Mouse (Mus musculus): ENCODE measurements around the gene Ntm.

Gene Ntm

GRCm38 (mm10) chr9:29342303-29342702 lies 620.6 kb downstream of the Ntm start:
- in situ Hi-C loops (cut with MseI, MboI), result no loop called here

GRCm38 (mm10) chr9:29341292-29341691 lies 621.6 kb downstream of the Ntm start:
- in situ Hi-C loops (cut with MseI, MboI), result no loop called here

GRCm38 (mm10) chr9:29335671-29336070 lies 627.3 kb downstream of the Ntm start:
- in situ Hi-C loops (cut with MseI, MboI), result no loop called here

GRCm38 (mm10) chr9:29332296-29333090 lies 630.4 kb downstream of the Ntm start:
- in situ Hi-C loops (cut with MseI, MboI), result no loop called here

- in situ Hi-C loops (cut with MseI, MboI), result no loop called here
Measured at GRCm38 (mm10) chr9:29330486-29330885, 632.5 kb downstream of the Ntm start.

GRCm38 (mm10) chr9:29326283-29326682 lies 636.7 kb downstream of the Ntm start:
- in situ Hi-C loops (cut with MseI, MboI), result no loop called here

GRCm38 (mm10) chr9:29325137-29325536 lies 637.8 kb downstream of the Ntm start:
- in situ Hi-C loops (cut with MseI, MboI), result no loop called here

- in situ Hi-C loops (cut with MseI, MboI), result no loop called here
Measured at GRCm38 (mm10) chr9:29319197-29319596, 643.7 kb downstream of the Ntm start.

GRCm38 (mm10) chr9:29318676-29319162 lies 644.2 kb downstream of the Ntm start:
- in situ Hi-C loops (cut with MseI, MboI), result no loop called here

GRCm38 (mm10) chr9:29317623-29318022 lies 645.3 kb downstream of the Ntm start:
- in situ Hi-C loops (cut with MseI, MboI), result no loop called here

- in situ Hi-C loops (cut with MseI, MboI), result no loop called here
Measured at GRCm38 (mm10) chr9:29315842-29316241, 647.1 kb downstream of the Ntm start.

GRCm38 (mm10) chr9:29306961-29307360 lies 656.0 kb downstream of the Ntm start:
- in situ Hi-C loops (cut with MseI, MboI), result no loop called here

GRCm38 (mm10) chr9:29298340-29298739 lies 664.6 kb downstream of the Ntm start:
- in situ Hi-C loops (cut with MseI, MboI), result no loop called here

GRCm38 (mm10) chr9:29296752-29297151 lies 666.2 kb downstream of the Ntm start:
- in situ Hi-C loops (cut with MseI, MboI), result no loop called here

GRCm38 (mm10) chr9:29288003-29288704 lies 674.8 kb downstream of the Ntm start:
- in situ Hi-C loops (cut with MseI, MboI), result no loop called here

- in situ Hi-C loops (cut with MseI, MboI), result no loop called here
Measured at GRCm38 (mm10) chr9:29285144-29285543, 677.8 kb downstream of the Ntm start.

GRCm38 (mm10) chr9:29272861-29273260 lies 690.1 kb downstream of the Ntm start:
- in situ Hi-C loops (cut with MseI, MboI), result no loop called here

GRCm38 (mm10) chr9:29269988-29270387 lies 693.0 kb downstream of the Ntm start:
- in situ Hi-C loops (cut with MseI, MboI), result no loop called here

GRCm38 (mm10) chr9:29269277-29269646 lies 693.7 kb downstream of the Ntm start:
- in situ Hi-C loops (cut with MseI, MboI), result no loop called here

- in situ Hi-C loops (cut with MseI, MboI), result no loop called here
Measured at GRCm38 (mm10) chr9:29268583-29269276, 694.2 kb downstream of the Ntm start.

- in situ Hi-C loops (cut with MseI, MboI), result no loop called here
Measured at GRCm38 (mm10) chr9:29267663-29268062, 695.3 kb downstream of the Ntm start.

GRCm38 (mm10) chr9:29265177-29265576 lies 697.8 kb downstream of the Ntm start:
- in situ Hi-C loops (cut with MseI, MboI), result no loop called here
